Mouse (Mus musculus): ENCODE results near the gene Akap2.

Gene Akap2

DNA sequence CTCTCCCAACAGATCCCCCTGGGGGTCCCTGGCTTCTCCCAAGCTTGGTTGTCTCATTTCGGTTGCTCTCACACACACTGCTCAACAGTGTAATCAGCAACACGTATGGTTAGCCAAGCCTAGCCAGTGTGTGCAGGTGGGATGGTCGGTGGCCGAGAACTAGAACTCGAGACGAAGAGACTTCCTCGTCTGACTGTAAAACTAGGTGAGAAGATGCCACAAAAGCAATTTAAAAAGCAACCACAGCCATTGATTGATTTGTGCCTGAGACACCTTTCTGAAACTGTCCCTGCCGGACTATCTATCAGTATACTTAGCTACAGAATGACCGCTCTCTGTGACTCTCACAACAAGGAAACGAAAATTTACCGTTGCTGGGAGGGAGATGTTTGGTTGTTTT is 37.6 kb downstream of the Akap2 start:
- no peak for DNase-seq (ENCODE audit: low read depth, low spot score)

DNA sequence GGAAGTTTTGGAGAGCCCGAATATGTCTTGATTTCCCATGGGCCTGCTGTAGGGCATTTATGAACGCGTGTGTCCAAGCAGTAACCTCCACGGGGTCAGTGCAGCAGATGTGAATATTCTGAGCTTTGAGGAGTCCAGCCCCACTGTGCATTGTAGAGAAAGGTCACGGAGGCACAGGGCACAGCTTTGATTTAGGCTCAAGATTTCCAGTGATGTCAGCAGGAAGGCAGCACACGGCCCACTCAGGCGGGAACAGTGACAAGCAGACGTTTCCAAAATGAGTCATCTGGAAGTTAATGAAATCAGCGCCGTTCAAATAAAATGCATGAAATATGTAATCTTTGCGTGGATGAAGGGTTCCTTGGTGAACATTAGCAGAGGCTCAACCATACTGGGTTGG is 40.5 kb downstream of the Akap2 start:
- no peak for DNase-seq (ENCODE audit: low read depth, low spot score)

DNA sequence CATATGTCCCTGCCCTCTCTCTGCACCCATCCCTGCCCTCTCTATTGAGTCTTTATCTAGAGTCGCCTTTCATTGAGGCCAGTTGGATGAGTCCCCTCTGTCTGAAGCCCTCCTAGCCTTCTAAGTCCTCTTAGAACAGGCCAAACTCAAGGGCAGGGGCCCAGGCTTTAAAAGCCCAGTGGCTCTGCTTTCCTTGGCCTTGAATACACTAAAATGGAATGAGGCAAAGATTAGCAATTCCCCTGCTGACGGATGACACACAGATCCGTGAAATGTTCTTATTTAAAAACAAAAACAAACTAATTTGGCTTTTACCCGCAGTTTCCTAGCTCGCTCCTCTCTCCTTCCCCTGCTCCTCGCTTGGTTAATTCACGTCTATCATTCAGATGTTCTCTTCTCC is 45.0 kb downstream of the Akap2 start:
- no peak for DNase-seq (ENCODE audit: low read depth, low spot score)

DNA sequence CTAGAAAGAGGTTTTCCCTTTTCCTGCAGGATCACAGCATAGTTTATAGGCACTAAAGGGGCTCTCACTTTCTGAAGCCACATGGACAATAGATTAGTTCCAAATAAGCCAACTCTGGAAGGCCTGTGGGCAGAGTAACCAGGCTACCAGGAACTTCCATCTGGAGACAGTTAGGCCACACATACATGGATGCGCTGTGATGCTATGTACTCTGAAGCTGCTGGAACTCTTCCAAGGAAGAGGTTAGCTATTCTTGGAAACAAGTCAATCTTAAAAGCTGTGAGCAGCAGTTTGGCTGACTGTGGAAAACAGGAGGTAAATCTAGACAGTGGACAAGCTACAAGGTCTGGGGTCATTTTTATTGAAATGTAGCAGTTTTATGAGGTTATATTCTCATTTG is 46.9 kb downstream of the Akap2 start:
- DNase-seq (ENCODE audit: low read depth, low spot score) = no peak

DNA sequence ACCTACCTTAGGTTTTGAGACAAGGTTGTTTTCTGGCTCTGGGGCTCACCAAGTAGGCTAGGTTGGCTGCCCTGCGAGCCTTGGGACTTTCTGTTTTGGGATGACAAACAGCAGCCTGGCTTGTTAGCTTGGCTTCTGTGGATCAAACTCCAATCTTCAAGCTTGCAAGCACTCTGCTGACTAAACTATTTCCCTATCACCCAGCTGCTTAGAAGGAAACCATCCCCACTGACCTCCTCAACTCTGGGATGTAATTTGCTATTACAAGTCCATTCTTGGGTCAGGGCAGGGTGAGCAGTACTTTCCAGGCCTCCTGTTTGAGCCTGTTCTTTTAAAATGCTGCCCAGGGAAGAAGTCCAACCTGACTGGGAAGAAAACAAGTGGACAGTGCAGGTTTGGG is 47.5 kb downstream of the Akap2 start:
- no peak for DNase-seq (ENCODE audit: low read depth, low spot score)

DNA sequence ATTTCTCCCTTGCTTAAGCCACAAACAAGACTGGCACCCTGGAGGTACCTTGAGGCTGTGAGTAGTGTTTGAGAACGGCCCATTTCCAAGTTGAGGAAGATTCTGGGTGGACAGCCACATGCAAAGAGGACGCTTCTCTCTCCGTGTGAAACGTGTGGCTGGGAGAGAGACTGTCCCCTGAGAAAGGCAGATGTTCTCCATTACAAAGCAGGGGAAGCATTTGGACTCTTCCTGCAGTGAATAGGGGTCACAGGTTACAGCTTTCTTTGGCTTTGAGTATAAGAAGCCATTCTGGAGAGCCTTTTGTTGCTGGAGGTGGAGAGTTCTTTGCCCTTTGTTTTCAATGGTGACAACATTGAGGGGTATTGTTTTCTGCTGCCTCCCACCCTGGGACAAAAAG is 48.3 kb downstream of the Akap2 start:
- peak; percentile 68 for DNase-seq (ENCODE audit: low read depth, low spot score)

DNA sequence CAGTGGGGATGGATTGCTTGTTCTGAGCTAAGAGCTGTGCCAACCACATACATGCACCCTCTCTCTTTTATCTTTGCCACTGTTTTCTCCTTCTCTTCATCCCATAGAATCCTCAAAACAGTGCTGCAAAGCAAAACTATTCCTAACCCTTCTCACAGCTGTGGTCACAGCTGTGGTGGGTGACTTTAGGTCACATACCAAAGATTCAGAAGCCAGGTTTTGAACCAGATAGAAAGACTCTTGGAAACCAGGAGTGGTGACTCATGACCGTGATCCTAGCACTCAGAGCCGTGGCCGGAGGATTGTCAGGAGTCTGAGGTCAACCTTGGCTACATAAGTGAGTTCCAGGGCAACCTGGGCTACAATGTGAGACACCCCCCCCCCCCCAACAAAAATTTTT is 51.5 kb downstream of the Akap2 start:
- no peak for DNase-seq (ENCODE audit: low read depth, low spot score)

DNA sequence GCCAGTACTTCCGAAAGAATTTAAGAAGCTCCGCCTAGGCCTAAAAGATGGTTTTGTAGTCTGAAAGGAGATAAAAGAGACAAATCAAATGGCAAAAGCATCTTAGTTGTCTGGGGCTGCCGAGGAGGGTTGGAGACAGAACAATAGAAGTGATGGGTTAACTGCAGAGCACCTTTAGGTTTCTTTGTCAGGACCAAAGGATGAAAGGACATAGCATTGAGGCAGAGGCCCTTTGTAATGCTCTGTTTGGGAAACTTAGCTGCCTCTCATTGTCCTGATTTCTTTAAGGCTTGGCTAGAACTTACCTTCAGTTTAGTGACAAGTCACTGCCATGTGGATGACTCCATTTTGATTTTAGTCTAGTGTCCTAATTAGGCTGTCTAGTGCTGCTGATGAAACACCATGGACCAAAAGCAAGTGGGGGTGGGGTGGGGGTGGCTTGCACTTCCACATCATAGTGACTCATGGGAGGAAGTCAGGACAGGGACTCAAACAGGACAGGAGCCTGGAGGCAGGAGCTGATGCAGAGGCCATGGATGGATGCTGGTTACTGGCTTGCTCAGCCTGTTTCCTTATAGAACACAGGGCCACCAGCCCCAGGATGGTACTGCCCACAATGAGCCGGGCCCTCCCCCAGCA is 52.8 kb downstream of the Akap2 start:
- DNase-seq (ENCODE audit: low read depth, low spot score) = peak; percentile 87

DNA sequence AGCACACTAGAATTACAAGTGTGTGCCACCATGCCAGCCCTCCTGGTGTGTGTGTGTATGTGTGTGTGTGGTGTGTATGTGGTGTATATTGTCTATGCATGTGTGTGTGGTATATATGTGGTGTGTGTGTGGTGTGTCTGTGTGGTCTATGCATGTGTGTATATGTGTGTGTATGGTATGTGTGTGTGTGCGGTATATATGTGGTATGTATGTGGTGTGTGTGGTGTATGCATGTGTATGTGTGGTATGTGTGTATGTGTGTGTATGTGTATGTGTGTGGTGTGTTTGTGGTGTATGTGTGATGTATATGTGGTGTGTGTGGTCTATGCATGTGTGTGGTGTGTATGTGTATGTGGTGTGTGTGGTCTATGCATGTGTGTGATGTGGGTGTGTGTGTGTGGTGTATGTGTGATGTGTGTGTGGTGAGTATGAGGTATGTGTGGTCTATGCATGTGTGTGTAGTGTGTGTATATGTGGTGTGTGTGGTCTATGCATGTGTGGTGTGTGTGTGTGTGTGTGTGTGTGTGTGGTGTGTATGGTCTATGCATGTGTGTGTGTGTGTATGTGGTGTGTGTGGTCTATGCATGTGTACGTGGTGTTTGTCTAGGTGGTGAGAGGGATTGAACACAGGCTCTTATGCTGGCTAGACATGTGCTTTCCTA is 54.2 kb downstream of the Akap2 start:
- no peak for DNase-seq (ENCODE audit: low read depth, low spot score)

DNA sequence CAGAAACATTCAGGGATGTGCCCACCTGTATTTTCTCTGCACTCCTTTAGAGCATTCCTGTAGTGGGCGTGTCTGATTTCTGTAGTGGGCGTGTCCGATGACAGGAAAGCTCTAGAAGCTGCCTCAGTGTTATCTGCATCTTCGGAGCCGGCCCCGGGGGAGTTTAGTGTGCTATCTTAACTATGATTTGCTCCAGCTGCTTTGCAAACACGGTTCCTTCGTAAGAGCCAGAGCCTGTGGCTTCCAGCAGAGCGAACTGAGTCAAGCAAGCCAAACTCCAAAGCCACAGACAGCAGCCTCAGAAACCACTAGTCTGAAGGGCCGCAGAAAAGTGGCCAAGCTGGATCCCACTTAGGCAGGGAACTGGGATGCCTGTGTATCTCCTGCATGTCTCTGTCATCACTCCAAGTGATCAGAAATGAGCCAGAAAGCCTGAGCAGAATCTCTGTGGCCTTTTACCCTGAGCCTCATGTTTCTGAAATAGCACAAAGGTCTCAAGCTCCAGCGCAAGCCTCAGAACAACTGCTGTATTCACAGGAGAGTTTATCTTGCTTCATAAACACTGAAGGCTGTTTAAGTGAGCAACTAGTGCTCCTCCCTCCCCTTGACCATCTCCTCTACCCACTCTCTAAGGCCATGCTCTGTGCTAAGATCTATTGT is 55.5 kb downstream of the Akap2 start:
- DNase-seq (ENCODE audit: low read depth, low spot score) = peak; percentile 83

DNA sequence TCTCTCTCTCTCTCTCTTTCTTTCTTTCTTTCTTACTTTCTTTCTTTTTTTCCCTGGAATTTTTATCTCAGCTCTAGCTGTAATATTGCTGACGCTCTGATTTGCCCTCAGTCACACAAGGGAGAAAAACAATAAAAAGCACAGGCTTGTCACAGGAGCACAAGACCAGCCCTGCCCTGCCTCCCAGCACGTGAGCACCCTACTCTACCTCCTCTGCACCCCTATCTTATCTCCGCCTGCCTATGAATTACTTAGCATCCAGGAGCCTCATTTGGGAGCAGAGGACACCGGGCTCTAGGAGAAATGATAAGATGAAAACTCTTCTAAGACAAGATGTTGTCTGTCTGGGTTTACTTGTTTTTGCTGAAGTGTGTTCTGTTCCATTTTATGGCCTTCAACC is 57.1 kb downstream of the Akap2 start:
- no peak for DNase-seq (ENCODE audit: low read depth, low spot score)

DNA sequence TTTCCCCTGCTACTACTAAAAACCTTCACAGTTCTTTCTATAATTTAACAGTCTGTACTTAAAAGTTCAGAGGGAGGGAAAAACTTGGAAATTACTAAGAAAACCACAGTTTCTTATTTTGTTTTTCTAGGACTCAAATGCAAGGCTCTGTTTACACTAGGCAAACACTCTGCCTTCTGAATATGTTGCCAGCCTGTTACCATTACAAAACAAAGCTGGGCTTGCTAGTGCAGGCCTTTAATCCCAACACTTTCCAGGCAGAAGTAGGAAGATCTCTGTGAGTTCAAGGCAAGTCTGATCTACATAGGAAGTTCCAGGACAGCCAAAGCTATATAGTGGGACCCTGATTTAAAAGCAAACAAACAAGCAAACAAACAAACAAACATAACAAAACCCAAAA is 58.1 kb downstream of the Akap2 start:
- DNase-seq (ENCODE audit: low read depth, low spot score) = no peak

DNA sequence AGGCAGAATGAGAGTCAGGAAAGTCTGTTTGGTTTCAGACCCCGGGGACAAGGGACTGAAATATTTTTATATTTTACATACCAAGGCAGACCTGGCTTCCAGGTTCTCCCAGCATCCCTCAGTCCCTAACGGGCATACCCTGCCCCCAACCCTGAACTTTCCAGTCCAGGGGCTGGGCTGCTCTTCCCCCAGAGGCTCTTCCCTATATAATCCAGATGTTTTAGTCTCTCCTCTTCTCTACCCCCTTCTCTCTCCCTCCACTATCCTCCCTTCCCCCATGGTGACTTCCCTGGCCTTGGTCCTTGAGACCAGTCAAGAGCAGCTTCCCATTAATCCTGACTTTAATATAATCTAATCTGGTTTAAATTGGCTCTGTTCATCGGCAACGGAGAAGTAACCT is 62.9 kb downstream of the Akap2 start:
- DNase-seq (ENCODE audit: low read depth, low spot score) = no peak

DNA sequence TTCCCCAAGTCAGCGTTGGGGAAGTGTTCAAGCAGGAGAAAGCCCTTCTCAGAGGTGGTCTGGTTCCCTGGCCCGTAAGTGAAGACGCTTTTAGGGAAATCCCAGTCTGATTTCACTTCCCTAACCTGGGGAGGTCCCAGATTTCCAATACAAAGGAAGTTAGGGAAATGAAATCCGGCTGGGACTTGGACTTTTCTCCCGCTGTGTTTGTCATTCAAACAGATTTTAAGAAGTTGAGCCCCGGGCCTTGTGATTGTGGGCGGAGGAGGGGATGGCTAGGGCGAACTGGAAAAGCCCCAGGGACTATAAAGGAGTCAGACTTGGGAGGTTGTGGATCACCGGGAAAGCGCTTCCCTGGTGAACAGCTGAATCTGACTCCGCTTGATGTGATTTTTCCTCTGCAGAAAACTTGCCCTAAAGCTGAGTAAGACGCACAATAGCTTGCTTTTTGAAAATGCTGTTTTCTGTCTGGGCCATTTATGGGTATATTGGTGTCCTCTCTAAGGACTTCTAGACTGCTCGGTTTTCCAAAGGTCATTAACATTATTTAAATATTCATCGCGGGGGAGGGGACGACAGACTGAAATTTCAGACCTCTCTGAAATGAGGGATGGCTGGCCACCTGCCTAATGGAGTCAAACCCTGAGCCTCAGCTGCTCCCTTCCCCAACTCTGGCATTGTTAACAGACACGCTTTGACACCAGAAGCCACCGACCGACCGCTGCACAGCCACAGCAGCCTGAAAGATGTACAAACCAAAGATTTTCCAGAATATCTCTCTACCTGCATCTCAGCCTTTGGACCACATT is 63.6 kb downstream of the Akap2 start:
- DNase-seq (ENCODE audit: low read depth, low spot score) = peak; percentile 98

DNA sequence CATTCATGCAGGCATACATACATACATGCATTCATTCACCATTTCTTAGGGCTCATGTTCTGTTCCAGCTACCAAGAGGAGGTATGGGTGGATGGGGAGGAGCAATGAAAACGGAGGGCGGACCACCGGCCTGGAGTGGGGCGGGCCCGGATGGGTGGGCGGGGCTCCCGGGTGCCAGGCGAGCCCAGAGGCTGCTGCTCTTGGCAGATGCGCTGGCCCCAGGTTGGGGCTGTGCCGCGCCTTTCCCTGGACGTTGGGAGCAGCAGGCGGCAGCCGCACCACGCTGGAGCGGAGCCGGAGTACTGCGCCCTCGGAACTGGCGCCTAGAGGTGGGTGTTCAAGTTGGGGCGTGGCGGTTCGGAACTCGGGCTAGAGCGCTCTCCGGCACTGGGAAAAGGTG is 64.5 kb downstream of the Akap2 start:
- peak; percentile 85 for DNase-seq (ENCODE audit: low read depth, low spot score)

DNA sequence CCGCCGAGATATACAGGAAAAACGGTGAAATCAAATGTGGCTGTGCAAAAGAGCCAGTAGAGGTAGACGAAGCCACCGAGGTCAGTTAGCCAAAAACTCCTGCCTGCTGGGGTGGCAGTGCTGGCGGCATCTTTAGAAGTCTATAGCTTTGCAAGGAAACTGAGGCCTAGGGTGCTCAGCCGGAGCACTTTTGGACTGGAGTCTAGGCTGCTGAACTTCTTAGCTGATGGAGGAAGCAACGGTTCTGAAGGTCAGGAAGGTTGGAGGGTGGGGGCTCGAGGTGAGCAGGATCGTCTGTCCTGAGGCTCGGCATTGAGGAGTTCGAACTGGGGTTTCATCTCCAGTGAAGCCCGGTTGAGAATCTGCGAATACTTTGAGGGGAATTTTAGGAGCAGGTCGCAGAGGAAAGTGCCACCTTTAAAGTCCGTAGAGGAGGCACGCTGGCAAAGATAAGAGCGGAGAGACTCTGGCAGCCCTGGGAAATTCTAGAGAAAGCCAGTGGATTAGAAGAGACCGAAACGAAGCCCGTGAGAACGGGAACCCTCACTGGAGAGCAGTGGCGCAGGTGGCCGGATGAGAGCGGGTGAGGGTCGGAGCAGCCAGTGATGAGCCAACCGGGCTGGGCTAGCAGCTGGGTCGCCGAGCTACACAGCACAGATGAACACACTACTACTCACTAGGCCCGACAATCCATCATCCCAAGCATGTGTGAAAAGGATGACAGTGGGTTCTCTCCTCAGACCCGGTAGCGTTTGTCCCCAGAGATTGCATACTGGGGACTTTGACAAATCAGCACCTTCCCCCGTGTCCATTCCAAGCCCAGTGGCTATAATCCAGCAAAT is 65.3 kb downstream of the Akap2 start:
- peak; percentile 30 for DNase-seq (ENCODE audit: low read depth, low spot score)

DNA sequence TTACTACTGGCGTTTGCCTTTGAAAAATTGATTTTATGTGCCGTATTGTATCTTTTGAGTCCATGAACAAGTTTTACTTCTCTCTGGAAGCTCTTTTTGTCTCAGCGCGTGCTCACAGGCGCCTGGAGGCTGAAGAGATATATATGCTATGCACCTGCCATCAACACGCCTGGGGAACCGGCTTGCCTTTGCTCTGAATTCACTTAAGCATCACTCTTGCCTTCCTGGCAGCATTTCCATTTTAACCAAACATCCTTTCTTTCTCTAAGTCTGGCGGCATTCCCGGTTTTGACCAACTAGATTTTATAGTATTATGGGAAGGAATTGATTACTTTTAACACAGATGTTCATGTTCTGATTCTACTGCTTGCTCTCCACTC is 65.9 kb downstream of the Akap2 start:
- no peak for DNase-seq (ENCODE audit: low read depth, low spot score)

DNA sequence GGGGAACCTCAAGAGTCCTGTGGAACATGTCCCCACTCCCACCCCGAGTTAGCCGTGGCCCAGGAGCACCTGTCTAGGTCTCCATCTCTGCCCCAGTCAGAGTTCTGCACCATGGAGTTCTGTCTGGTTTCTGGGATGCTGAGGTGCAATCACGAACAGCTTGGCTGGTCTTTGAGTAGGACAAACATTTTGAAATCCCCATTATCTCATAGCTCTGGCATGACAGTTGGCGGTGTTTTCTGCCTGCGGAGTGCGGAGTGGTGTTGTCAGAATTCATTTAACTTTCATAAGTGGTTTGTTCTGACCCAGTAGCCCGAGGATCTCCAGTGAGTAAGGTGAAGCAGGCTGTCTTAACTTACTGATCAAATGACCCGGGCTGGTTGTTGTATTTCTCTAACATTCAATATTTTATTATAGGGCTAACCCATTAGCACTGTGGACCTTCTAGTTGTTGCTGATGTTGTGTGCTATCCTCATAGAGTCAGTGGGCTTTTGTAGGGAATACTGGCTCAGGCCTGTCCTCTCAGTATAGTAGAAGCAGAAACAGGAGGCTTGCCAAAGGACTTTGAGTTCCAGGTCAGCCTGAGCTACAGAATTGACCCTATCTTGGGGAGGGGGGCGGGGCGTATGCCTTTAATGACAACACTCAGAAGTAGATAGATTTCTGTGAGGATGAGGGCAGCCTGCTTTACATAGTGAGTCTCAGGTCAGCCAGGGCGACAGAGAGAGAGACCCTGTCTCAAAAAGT is 66.6 kb downstream of the Akap2 start:
- DNase-seq (ENCODE audit: low read depth, low spot score) = no peak

DNA sequence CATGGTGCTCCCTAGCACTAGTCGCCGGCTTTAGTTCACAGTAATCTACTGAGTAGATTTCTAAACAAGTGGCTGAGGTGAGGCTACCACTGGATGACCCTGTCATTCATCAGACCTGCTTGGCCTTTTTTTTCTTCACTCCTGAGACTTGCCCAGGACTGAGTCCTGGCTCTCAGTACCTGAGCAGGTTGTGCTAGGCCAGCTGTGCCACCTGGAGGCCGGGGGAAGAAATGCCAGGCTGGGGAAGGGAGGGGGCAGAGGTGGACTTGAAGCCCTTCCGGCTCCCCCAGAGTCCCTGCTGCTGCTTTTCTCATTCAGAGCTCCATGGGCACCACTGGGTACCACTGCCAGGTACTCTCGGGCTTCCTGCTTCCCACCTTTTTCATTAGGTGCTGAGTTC is 71.3 kb downstream of the Akap2 start:
- DNase-seq (ENCODE audit: low read depth, low spot score) = peak; percentile 54

DNA sequence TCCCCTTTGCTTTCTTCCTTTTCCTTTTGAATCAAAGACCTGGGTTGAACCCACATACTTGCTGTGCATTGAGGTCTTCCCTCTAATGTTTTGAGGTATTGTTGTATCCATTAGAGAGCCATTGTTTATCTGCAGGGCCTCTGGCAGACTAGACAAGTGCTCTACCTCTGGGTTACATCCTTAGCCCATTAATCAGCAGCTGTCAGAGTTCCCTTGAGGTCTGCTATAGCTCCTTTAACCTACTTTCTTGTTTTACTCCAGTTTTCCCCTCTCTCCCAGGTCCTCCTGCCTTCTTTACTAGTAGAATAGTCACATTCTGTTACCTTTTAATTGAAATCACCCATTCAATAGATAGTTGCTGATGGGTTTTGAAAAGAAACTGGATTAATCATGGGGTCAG is 71.7 kb downstream of the Akap2 start:
- no peak for DNase-seq (ENCODE audit: low read depth, low spot score)

DNA sequence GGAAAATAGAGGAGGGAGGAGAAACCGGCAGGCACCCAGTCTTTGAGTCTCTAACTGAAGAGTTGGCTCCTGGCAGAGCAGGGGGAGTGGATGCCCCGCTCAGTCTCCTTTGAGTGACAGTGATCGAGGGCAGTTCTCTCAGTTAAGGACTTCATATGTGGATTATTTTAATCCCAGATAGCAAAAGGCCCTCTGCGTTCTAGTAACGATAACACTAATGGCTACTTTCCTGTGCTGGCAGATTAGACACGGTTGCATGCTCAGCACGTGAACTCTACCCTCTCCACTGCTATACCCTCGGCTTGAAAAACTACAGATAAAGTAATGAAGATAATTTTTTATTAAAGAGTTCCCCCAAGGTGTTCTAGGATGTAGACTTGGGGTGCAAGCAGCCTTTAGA is 76.5 kb downstream of the Akap2 start:
- no peak for DNase-seq (ENCODE audit: low read depth, low spot score)
